Mouse (Mus musculus) adrenal gland, adult (tissue): Measurements from ENCODE around the gene Glyctk.

Experiments
- DNase-seq, 2 experiments: peaks; one replicate each; pipeline ENCODE4 v3.0.0; 2022 to 2023; ENCODE audit warnings: low spot score in 1 of 2; ENCODE audit not compliant: inconsistent age in 2 of 2

The Glyctk gene

DNA sequence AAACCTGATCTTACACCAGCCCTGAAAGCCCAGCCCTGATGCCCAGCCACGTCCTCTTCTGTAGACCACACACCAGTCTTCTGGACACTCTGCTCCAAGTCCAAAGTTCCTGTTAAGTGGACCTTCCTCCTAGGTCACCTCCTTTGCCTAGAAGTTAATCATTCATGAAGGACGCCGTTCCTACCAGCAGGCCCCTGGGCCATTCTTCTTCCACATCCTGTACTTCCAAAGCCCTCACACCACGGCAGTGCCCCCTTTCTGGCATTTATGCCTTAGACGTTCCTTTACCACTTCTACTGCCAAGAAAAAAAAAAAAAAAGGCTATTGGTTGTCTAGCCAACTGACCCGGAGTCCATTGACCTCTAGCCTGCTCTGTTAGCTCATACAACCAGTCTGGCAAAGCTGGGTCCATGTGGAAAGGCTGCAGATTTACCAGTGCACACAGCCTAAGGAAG, at the start of gene Glyctk:
Gene Glyctk (minus strand): TSS at position 102 of the 455 bp plus-strand sequence.
- DNase-seq: no peak

DNA sequence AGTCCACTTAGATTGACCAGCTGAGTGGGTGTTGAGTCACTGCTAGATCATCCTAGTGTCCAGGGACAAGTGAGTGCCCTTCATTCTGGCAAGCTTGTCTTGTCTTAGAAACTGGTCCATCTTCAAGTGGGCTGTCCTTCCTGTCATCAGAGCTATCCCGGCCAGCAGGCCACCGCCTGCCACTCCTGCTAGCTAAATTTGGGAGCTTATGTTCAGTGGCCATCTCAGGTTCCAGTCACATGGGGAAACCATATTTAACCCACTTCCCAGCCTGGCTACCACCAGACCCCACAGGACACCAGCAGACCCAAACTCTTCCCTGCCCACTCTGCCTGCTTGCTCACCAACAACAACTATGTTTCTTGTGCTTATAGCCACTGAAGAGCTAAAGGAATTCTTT, 48.6 kb upstream of the Glyctk start:
- DNase-seq: peak; percentile 67 to 84

DNA sequence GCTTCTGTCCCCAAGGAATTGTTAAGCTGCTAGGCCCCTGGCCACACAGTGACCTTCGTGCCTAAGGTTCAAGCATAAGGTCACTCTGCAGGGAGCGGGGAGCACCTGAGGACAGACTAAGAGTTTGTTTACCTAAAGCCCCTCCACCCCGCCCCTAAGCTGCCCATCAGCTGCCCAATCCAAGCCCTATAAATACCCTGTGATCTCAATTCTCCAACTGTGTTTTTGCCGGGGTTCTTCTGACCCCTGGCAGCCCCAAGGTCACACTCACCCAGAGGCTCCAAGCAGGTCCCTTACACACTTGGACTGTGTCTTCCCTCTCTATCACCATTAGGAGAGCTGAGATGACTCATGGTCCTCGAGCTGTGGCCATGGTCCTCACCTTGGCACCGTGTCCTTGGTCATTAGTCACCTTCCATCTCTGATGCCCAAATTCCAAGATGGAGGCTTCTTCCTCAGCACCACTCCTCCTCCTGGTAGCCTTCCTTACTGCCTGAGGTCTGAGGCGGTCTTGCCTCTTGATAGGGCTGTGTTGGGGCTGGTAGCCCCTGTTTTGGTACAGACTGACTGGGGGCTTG, 47.9 kb upstream of the Glyctk start:
- DNase-seq: peak; percentile 81 to 92

DNA sequence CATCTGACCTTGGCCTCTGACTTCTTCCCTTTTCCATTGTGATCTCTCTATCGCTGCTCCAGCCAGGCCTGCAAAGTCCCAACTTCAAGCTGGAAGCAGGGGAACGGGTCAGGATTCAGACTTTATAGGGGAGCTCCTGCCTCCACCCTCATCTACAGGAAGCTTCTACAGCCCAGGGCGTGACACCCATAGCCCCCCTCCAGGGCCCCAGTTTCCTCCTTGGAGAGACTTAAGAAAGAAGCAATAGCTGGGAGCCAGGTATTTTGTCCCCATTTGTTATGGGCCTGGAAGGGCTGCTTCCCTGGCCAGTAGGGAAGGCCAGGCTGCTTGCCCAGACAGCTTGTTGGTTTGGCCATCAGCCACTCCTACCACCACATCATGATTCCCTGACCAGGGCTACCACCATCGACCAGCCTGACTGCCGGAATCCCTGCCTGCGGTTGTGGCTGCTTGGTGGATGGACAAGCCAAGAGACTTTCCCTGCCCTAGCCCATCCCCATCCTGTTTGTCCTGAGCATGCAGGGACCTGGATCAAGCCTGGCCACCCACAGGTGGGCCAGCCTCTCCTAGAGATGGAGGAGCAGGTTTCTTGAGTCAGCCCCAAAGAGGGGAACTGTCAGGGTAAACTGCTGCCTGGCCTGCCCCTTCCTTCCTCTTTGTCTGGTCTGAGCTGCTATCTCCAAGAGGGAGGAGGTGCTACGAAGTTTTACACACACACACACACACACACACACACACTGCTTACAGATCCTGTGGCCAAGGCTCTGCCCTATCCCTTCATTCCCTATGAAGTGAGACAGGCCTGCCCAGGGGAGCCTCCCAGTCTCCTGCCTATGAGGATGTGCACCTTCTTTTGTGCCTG, 46.3 kb upstream of the Glyctk start:
- DNase-seq: peak; percentile 43 to 75

DNA sequence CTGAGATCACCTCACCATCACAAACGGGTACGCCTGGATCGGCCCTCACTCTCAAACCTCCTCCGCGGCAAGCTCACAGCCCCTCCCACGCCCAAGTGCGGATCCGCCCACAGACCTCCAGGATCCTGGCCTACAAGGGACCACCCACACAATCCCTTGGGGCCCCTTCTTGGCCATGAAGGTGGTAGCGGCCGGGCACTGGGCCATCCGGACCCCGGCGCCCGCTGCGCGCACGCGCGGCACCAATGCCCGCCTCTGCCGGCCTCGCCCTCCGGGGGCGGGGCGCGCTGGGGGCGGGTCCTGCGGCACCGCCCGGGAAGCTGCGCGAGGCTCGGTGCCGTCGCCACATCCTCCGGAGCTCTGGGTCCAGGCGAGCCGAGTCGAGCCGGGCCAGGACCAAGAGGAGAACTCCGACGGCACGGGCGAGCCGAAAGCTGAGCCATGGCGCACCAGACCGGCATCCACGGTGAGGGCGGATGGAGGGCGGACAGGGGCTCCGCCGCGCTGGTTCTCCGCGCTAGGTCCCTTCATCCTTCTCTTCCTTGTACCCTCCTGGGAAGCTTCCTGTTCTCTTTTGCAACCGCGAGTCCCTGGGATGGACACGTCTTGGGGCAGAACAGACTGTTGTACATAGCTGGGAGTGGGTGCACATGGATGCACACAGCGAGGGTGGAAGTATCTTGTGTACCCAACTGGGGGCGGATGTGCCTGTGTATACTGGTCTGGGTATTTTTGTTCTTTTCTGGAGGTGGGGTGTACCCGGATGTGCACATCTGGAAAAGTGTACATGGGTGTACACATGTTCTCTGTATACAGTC, 45.1 kb upstream of the Glyctk start, which contains the start of gene Twf2:
Gene Twf2 (plus strand): TSS at position 290 of the 818 bp plus-strand sequence.
- peak; percentile 96 to 98 for DNase-seq

DNA sequence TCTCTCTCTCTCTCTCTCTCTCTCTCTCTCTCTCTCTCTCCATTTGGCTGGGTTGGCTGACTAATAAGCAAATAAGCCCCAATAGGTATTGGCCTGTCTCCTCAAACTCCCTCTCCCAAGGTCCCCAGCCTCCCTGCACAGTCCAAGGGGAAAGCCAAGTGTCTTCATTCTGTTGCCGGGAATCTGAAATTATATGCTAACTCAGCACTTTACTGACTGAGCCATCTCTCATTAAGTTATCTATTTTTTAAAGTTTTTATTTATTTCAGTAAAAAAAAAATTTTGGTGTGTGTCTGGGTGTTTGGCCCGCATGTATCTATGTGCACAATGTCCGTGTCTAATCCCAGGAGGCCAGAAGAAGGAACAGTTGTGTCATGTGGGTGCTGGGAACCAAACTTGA, 44.0 kb upstream of the Glyctk start:
- no peak for DNase-seq

DNA sequence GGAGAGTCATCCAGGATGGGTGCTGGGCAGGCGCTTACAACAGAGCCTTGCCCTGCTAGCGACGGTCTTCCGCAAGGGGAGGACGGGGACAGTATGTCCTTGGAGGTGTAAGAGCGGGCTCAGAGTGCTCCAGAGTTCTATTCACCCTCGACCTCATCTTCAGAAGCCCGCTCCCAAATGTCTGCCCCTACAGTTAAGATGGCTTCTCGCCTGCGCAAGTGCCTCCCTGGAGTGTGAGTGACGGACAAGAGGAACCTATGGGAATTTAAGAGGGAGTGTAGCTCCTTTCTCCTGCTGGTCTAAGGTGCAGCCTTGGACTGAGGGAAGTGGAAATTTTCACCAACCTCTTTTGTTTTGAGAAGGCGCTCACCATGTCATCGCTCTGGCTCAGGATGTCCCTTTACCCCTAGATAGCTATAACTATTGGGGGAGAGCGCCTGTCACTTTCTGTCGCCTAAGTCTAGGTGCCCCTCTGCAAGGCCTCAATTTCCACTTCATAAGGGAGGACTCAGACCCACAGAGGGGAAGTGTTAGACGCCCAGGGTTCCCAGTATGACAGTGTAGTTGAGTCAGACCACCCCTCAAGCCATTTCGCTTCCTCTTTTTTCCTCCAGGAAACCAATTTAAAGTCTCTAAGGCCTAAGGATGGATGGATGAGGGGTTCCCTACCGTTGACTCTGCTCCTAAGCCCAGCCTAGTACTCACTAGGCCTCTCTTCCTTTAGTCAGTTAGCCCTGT, 41.8 kb upstream of the Glyctk start, which contains the start of gene Ppm1m:
Gene Ppm1m (minus strand): TSS at position 212 of the 738 bp plus-strand sequence.
- DNase-seq: peak in 1 of 2 experiments; percentile 58

DNA sequence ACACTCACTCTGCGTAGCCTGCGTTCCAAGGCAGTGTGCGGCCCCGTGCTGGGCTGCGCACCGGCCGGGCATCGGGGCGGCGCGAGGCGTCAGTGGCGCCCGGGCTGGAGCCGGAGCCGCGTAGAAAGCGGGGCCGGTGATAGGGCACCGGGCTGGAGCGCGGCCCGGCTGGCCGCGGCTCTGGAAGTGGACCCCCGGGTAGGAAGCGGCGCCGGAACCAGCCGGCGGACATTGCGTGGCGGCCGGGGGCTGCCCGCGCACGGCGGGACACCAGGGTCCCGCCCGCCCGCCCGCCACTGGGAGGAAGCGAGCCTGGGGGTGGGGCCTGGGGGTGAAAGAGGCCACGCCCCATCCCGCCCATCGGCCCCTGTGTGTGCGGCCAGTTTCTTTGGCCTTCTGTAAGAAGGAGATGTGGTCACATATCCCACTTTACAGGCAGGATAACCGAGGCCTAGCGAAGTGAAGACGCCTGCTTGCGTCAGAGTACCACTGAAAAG, 41.1 kb upstream of the Glyctk start:
- peak; percentile 87 to 95 for DNase-seq

DNA sequence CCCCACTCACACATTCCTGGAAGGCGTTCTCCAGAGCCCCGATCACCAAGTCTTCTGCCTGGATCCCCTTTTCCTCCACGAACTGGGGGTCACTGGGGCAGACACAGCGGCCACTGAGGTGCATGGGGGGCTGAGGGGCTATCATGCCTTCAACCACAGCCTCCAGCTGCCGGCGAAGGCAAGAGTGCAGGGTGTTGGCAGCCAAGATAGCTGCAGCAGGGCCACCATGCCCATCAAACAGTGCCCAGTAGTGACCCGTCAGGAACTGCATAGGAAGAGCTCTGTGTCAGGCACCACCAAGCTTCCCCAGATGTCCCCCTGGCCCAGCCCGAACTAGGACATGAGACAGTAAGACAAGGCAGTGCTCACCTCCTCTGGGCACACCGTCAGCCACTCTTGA, 39.8 kb upstream of the Glyctk start:
- DNase-seq: no peak

DNA sequence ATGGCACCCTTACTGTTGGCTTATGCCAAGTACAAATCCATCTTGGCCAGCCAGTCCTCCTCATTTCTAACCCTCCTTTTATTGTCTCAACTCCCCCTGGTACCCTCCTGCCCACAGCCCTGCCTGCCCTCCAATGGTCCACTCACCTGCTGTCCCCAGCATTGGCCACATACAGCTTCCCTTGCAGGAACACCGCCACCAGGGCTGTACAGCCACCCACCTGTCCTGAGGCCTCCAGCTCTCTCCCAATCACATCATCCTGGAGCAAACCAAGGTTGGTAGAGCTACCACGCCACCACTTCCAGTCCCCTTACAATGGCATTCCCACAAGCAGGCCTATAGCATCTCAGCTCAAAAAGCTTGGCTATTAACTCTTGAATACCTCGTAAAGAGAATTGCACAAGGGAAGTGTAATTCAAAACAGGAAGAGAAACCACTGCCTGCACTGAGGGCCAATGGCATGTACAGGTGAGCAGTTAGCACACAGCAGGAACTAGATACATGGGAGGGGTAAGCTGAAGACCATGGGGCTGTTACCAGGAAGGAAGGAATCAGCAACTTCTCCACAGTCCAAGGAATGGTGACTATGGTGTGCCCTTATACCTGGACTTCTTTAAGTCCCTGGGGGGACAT, 39.3 kb upstream of the Glyctk start:
- DNase-seq: no peak

DNA sequence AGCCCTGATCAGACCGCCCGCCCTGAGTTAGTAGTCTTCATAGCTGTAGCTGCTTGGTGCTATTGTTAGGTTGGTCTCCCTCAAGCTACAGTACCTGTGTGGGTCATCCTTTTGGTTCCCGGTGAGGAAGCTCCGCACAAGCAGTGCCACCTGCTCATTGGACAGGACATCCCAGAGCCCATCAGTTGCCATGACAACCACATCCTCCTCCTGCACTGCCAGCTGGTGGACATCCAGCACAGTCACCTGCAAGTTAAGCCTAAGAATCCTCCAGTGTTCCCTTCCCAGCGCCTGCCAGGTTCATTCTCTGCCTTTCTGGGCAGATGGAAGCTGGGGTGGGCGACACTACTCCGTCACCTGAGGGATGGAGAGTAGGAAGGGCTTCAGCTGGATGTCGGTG, 37.8 kb upstream of the Glyctk start:
- no peak for DNase-seq

DNA sequence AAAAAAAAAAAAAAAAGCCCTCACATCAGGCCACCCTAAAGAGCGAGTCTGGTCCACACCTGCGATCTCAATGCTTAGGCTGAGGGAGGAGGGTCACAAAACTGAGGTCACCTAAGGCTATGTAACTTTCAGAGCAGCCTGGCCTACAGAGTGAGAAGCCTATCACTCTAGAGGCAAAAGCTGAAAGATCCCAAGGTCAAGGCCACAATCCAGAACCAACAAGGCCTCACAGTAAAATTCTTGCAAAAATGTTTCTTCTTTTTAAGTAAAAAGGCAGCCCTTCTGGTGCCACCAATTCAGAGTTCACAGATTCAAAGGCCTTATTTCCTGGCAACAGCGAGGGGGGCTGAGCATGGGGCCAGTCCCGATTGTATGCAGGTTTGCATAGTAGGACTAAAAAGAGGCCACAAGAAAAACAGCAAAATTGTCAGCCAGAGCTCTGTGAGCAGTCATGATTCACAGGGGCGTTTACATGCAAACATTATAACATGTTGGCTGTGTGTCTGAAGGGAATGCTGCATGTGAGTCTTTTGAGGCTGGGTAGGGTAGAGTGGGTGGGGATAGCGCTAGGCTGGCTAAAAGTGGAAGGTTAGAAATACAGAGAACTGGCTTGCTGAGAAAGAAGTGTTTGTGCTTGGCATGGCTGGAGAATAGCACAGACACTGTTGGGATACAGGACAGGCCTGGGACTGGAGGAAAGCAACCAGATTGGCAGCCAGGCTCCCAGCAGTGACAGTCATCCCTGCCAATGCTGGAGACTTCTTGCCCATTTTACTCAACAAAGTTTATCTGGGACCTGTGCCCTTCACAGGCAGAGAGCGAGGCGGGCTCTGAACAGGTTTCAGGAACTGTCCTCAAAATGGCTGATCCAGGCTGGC, 36.2 kb upstream of the Glyctk start:
- DNase-seq: peak in 1 of 2 experiments; percentile 80

DNA sequence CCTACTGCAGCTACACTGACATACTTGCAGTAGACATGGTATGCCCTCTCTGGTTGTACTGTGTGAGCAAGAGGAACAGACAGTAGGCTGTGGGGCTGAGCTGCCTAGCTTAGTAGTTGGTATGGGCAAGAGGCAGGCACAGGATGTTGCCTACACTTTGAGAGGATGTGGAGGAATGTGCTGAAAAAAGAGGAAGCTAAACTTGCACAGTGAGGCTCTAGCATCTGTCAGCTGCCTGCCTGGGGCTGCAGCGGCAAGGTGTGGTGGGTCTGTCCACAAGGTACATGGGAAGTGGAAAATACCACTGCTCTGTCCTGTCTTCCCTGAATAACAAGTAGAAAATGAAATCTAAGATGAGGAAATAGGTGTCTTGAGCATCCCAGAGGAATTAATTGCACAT, 35.1 kb upstream of the Glyctk start:
- peak in 1 of 2 experiments; percentile 13 for DNase-seq

DNA sequence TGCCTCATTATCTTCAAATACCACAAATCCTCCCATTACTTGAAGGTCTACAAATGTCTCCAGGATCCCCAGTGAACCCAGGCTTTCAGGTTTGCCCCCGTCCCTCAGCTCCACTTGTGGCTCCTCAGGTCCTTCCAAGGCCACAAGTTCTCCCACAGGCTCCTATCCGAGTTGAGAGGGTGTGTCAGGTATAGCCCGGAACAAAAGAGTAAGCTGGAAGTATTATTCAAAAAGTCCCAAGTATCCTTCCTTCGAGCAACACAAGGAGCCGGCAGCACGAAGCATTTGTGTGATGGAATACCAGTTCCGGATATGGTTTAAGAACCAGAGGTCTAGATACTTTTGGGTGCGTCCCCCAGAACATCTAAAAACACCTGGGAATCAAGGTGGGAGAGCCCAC, 34.1 kb upstream of the Glyctk start:
- peak in 1 of 2 experiments; percentile 8 for DNase-seq

DNA sequence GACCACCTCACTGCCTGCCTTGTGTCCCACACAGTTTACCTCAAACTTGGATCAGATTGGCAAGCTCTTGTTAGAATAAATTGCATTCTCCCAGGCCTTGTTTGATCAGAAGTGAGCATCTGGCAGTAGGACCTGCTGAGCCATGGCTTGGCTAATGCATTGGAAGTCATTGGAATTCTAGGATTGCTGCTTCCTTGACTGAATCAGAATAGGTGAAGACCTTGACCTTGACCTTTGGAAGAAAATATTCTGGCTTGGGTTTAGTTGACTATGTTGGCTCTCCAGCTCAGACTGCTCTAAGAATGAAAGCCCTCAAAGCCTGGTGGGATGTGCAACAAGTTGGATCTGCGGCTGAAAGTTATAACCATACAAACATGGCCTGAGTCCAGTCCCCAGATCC, 33.4 kb upstream of the Glyctk start:
- DNase-seq: peak in 1 of 2 experiments; percentile 82

DNA sequence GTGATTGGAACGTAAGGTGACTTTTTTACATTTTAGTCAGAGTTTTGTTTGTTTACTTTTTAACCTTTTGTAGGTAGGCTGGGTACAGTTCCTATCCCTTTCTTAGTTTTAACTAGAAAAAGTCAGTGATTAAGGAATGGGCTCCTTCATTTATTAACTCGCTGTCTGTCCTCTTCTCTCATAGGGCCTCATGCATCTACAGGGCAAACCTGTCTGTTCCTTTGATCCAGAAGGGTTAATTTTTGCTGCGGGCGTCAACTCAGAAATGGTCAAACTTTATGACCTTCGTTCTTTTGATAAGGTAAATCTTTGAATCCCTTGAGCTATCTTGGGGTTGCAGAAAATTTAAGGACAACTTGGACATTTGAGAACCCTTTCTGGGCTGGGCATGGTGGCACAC, 26.1 kb upstream of the Glyctk start:
- DNase-seq: no peak

DNA sequence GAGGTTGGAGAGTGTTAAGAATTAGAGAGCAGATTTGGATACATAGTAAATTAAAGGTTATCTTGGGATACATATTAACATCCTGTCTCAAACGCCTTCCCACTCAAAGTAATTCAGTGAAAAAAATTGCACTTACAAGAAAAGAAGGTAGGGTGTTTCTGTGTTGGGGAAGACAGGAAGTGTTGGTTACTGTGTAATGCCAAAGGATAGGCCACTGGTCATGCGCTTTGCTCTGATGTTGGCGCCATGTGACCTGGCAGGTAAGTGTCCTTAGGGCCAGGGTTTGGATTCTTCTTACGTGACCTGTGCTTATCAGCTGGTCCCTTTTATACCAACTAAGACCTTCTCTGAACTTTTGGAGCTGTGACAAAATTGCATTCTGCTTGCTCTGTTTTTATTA, 24.2 kb upstream of the Glyctk start:
- peak in 1 of 2 experiments; percentile 29 for DNase-seq

DNA sequence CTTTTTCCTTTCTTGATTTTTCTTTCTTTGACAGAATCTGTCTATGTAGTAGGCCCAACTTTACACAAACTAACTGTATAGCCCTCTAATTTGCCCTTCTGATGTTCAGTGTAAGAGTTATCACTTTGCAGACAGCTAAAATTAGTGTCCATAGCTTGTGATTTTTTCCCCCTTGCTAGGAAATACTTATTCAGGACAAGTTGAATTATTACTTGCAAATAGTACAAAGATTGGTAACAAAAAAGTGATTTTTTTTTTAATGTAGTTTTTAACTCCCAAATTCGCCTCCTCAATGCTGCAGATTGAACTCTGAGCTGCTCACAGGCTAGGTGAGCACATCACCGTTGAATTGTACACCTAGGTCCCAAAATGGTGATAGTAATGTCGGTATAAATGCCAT, 22.0 kb upstream of the Glyctk start:
- DNase-seq: no peak

DNA sequence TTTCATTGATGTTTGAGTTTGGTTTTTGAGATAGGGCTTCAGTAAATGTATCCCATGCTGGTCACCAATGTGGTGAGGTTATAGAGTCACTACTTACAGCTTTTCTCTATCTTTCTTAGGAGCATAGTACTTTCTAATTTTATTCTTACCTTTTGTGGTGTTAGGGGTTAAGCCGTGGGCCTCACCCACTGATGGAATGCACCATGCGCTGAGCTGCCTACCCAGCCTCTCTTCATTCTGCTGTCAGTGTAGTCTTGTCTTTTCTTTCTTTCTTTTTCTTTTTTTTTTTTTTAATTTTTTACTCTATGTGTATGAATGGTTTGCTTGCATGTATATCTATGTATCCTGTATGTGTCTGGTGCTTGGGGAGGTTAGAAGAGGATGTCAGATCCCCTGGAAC, 21.5 kb upstream of the Glyctk start:
- DNase-seq: no peak
